Mouse (Mus musculus) neural tube, embryonic 11.5 days (tissue): ENCODE measurements at regions not wholly inside any gene's neighbourhood (a gene's known extent, or its start where the extent isn't known, plus 50 kb on each side); places are given as distances from the start of the nearest gene placed in this dataset.

Experiments
- ATAC-seq: fragments of 200-750 bp; cut with Nextera tagmentation; 2 replicates; pipeline ENCODE4 v1.8.0; 2017; ENCODE audit warnings: moderate number of reproducible peaks, mild to moderate bottlenecking, moderate TSS enrichment, moderate library complexity; ENCODE audit not compliant: insufficient read depth, low FRiP score, low TSS enrichment
- DNase-seq: peaks from one replicate; pipeline ENCODE4 v3.0.0-alpha.2; 2015; ENCODE audit warnings: low spot score
- H3K27ac ChIP-seq: fragments of 300-500 bp; sonication (generic); 2 replicates; pipeline ENCODE4 v1.5.1; 2014; ENCODE audit warnings: low read depth, mild to moderate bottlenecking, low read length
- H3K27me3 ChIP-seq: fragments of 300-500 bp; sonication (generic); 2 replicates; pipeline ENCODE4 v1.6.1; 2014; ENCODE audit warnings: mild to moderate bottlenecking, low read length, mixed read lengths; ENCODE audit not compliant: control insufficient read depth, insufficient read depth
- H3K36me3 ChIP-seq: fragments of 300-500 bp; sonication (generic); 2 replicates; pipeline ENCODE4 v1.6.1; 2014; ENCODE audit warnings: mild to moderate bottlenecking, low read length, moderate library complexity, mixed read lengths; ENCODE audit not compliant: control insufficient read depth, insufficient read depth
- H3K4me1 ChIP-seq: fragments of 300-500 bp; sonication (generic); 2 replicates; pipeline ENCODE4 v1.6.1; 2014; ENCODE audit warnings: low read length, mixed read lengths; ENCODE audit not compliant: control insufficient read depth, insufficient read depth
- H3K4me2 ChIP-seq: fragments of 300-500 bp; sonication (generic); 2 replicates; pipeline ENCODE4 v1.6.1; 2014; ENCODE audit warnings: low read depth, mild to moderate bottlenecking, moderate library complexity
- H3K4me3 ChIP-seq: fragments of 300-500 bp; sonication (generic); 2 replicates; pipeline ENCODE4 v1.5.1; 2014; ENCODE audit warnings: low read depth, low read length
- H3K9ac ChIP-seq: fragments of 300-500 bp; sonication (generic); 2 replicates; pipeline ENCODE4 v1.6.1; 2014; ENCODE audit warnings: mild to moderate bottlenecking, low read length
- H3K9me3 ChIP-seq: fragments of 300-500 bp; sonication (generic); 2 replicates; pipeline ENCODE4 v1.6.1; 2016; ENCODE audit warnings: low read length; ENCODE audit not compliant: control insufficient read depth
- WGBS: fragments of 180-500 bp; shearing (Covaris S2); extraction: QIAGEN DNeasy Blood & Tissue Kit; methylation state at CpG from one replicate; pipeline ENCODE4 v1.1.7; 2014; 5-methylcytosine and 5-hydroxymethylcytosine counted together

DNA sequence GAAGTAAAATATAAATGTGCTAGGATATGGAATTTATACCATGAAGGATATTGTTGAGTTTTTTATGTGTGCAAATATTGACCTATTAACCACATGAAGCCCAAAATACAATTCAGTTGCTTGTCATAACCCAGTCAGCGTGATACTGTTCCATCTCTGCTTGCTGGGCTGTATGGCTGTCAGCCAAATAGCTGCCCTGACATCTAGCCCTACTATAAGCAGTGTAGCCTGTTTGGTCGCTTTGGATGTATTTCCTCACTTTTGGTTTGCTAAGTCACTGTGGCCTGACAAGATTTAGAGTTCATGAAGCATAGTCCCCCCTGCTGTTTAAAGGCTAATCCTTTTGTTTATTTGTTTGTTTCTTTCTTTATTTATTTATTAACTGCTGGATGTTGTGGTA lies 272.4 kb upstream of the Dach1 start:
- Histone ChIP-seq H3K4me1 (no peaks in the 10 kb centered on the region), H3K4me3 (no peak overlapping the region), H3K9ac (no peak overlapping the region), H3K4me2 (no peak overlapping the region), H3K9me3 (no peaks in the 10 kb centered on the region), H3K27ac (no peak overlapping the region), H3K27me3 (no peaks in the 10 kb centered on the region), H3K36me3 (no peaks in the 10 kb centered on the region)
- ATAC-seq (no peak), DNase-seq (no peak)
- WGBS = 91% methylated on average over 2 of the region's 2 CpGs

DNA sequence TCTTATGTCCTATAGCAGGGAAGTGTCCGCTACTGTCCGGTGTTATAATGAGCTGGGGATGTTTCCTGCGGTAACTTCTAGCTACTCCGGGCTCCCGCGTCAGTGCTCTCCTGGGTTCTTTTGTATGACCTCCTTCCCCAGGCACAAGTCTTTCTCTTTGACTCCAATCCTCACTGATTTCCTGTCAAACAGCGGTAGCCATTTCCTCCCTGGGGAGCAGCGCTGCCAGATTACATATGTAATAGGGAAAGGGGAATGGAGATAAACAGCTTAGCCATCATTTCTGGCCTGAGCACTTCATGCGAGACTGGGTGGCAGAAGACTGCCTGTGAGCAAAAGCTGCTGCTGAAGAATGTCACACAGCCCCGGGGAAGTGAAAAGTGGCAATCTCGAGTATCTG lies 262.4 kb upstream of the Dach1 start:
- H3K9me3 ChIP-seq = no peaks in the 10 kb centered on the region
- H3K27me3 ChIP-seq = no peaks in the 10 kb centered on the region
- no peaks in the 10 kb centered on the region for H3K4me1 ChIP-seq
- peak; percentile 11 for DNase-seq
- ATAC-seq = no peak
- H3K9ac ChIP-seq = no peak overlapping the region
- H3K36me3 ChIP-seq = no peaks in the 10 kb centered on the region
- no peak overlapping the region for H3K27ac ChIP-seq
- WGBS = 53% methylated on average over 11 of the region's 11 CpGs
- no peak overlapping the region for H3K4me2 ChIP-seq
- H3K4me3 ChIP-seq = no peak overlapping the region

DNA sequence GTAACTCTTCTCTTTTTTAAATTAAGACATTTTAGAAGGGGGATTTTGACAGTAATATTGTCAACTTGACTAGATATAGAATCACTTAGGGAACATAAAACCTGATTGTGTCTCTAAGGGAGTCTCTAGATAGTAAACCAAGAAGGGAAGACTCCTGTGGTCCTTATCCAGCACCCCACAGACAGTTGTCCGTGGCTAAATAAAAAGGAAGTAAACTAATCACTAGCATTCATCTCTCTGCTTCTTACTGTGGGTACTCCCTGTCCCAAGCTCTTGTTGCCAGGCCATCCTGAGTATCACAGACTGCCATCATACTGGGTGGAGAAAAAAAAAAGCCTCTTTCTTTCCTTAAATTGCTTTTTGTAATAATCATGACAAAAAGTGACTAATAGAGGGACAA lies 248.2 kb upstream of the Dach1 start:
- H3K4me2 ChIP-seq = no peak overlapping the region
- no peaks in the 10 kb centered on the region for H3K27me3 ChIP-seq
- H3K36me3 ChIP-seq = no peaks in the 10 kb centered on the region
- no peaks in the 10 kb centered on the region for H3K9me3 ChIP-seq
- no peak overlapping the region for H3K4me3 ChIP-seq
- no peaks in the 10 kb centered on the region for H3K4me1 ChIP-seq
- DNase-seq (no peak), ATAC-seq (no peak)
- H3K9ac ChIP-seq = no peak overlapping the region
- 61% methylated on average over 1 of the region's 1 CpGs for WGBS
- H3K27ac ChIP-seq = no peak overlapping the region

DNA sequence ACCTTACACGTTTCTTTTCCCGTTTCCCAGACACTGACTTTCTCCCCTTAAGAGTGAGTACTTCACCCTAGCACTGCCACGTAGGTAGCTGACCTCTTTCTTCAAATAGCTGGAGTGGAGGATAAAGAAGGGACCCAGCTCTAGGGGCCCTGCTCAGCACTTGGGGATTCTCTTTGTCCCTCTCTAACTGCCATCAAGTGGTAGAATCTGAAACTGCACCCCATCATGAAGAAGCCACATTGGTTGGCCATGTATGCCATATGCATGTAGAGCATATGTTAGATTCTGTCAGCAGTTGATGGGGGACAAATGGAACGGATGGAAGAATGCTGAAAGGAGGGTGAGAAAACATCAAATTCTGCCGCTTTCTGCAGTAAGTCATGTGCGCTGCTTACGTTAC lies 244.6 kb upstream of the Dach1 start:
- H3K4me2 ChIP-seq = no peak overlapping the region
- WGBS = 65% methylated on average over 7 of the region's 7 CpGs
- no peaks in the 10 kb centered on the region for H3K36me3 ChIP-seq
- peak; percentile 19 for DNase-seq
- ATAC-seq = peak; percentile 70
- H3K4me1 ChIP-seq = no peaks in the 10 kb centered on the region
- no peaks in the 10 kb centered on the region for H3K9me3 ChIP-seq
- H3K4me3 ChIP-seq = no peak overlapping the region
- H3K27ac ChIP-seq = no peak overlapping the region
- no peak overlapping the region for H3K9ac ChIP-seq
- H3K27me3 ChIP-seq = no peaks in the 10 kb centered on the region

DNA sequence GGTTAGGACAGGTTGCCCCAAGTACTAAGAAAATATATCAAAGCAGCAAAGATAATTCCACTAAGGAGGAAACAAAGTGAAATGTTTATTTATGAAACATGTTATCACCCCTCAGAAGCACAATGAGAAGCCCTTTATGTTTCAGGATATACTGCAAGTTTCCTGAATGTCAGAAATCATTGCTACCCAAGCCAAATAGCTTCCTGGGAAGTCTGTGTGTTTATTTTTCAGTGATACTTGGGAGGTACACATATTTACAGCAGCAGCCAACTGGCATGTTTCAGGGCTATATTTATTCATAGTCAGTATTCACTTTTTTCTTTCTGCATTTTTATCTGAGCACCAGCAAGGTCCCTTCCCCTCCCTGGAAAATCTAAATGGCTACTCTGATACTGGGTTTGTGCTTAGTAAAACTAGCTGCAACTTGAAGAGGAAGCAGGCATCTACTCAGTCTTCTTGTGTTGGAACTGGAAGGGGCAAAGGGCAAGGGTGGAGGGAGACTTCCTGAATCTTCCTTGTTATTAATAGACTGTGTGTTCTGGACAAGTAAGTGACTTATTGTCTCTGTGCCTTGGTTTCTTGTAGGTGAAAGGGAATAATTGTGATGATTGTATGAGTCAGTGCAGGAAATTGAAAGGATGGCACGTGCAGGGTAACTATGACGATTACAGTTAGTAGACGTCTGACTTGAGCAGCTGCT lies 236.5 kb upstream of the Dach1 start:
- WGBS = 67% methylated on average over 3 of the region's 3 CpGs
- H3K36me3 ChIP-seq = no peaks in the 10 kb centered on the region
- H3K27ac ChIP-seq = no peak overlapping the region
- no peak for DNase-seq
- no peak overlapping the region for H3K4me3 ChIP-seq
- H3K4me1 ChIP-seq = no peaks in the 10 kb centered on the region
- H3K27me3 ChIP-seq = no peaks in the 10 kb centered on the region
- H3K9ac ChIP-seq = no peak overlapping the region
- H3K4me2 ChIP-seq = no peak overlapping the region
- H3K9me3 ChIP-seq = no peaks in the 10 kb centered on the region
- no peak for ATAC-seq

DNA sequence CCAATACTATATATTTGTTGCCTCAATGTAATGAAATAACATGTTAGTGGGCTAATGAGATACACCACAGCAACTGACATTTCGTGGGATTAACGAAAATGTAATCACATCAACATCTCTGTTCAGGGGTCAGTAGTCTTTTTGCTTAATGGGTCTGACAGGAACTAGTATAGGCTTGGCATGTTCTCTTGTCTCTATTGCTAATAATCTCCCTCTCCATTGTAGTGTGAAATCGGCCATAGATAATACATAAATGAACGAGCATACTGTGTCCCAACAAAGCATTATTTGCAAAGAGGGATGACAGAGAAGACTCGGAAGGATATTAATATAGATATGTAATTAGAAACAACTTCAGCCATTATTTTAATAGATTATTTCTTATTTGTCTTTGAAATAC lies 234.5 kb upstream of the Dach1 start:
- Histone ChIP-seq H3K4me1 (no peaks in the 10 kb centered on the region), H3K27me3 (no peaks in the 10 kb centered on the region), H3K9ac (no peak overlapping the region), H3K27ac (no peak overlapping the region), H3K9me3 (no peaks in the 10 kb centered on the region), H3K36me3 (no peaks in the 10 kb centered on the region), H3K4me2 (no peak overlapping the region), H3K4me3 (no peak overlapping the region)
- no peak for DNase-seq
- no peak for ATAC-seq
- WGBS = 92% methylated on average over 5 of the region's 5 CpGs

DNA sequence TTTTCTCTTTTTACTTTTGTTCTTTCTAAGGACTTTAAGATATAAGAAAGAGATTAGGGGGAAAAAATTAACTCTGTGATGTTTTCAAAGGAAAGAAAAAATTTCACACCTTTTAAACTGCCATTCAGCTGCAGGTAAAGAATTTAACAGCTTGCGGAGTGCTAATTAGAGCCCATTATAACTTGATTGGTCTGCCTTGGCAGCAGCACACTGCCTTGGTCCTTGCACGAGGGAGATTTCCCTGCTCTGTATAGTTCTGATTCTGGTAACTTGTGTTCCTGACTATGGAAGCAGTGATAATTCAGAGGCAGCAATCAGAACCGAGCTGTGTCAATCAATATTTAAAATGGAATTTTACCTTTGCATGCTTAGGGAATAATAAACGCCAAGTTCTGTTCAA lies 218.3 kb upstream of the Dach1 start:
- H3K27ac ChIP-seq = no peak overlapping the region
- H3K9me3 ChIP-seq = no peaks in the 10 kb centered on the region
- no peaks in the 10 kb centered on the region for H3K27me3 ChIP-seq
- no peak overlapping the region for H3K4me3 ChIP-seq
- no peak for ATAC-seq
- H3K36me3 ChIP-seq = no peaks in the 10 kb centered on the region
- H3K4me2 ChIP-seq = no peak overlapping the region
- WGBS = 57% methylated on average over 4 of the region's 4 CpGs
- no peak for DNase-seq
- no peak overlapping the region for H3K9ac ChIP-seq
- H3K4me1 ChIP-seq = no peaks in the 10 kb centered on the region
